ENCODE assay signal across 32 mouse cellular contexts in genomic region chr10:18657588-18657987, GRCm38 (mm10).
"Had no signal": no experiment of that assay in that cellular context is flagged by ENCODE, and none has a peak within 500 bp of the region (broad histone marks: within the 10 kb centered on the region; RNA-seq: fewer than 3 reads in every experiment).

No protein-coding gene starts in this region.

- ATAC-seq: hindbrain, embryonic 16.5 days; hindbrain, postnatal 0 days; intestine, embryonic 15.5 days; intestine, embryonic 16.5 days; intestine, postnatal 0 days had no signal

- H3K4me3 ChIP-seq: heart, embryonic 12.5 days; heart, embryonic 13.5 days; heart, embryonic 15.5 days; hindbrain, embryonic 10.5 days; hindbrain, embryonic 12.5 days; hindbrain, embryonic 13.5 days; hindbrain, embryonic 15.5 days; intestine, embryonic 15.5 days; kidney, embryonic 15.5 days; layer of hippocampus, adult 2 months had no signal

- DNase-seq: heart, postnatal 10 days; heart, postnatal 14 days; heart, postnatal 36 days; heart, postnatal 4 days; kidney, adult 11 months; kidney, adult 18-20 months; kidney, adult 2 months; kidney, adult 8-10 months; kidney, adult 9 months; kidney, postnatal 10 days; kidney, postnatal 14 days; kidney, postnatal 25 days; kidney, postnatal 36 days; kidney, postnatal 4 days; layer of hippocampus, adult 9-11 months; layer of hippocampus, postnatal 36 days had no signal

- H3K27ac ChIP-seq: heart, embryonic 13.5 days; heart, embryonic 15.5 days; hindbrain, embryonic 10.5 days; hindbrain, embryonic 12.5 days; hindbrain, embryonic 13.5 days; hindbrain, embryonic 14.5 days; hindbrain, embryonic 15.5 days; hindbrain, postnatal 0 days; intestine, embryonic 15.5 days; kidney, embryonic 15.5 days; kidney, postnatal 0 days had no signal
